Mouse (Mus musculus) embryonic facial prominence, embryonic 12.5 days (tissue): ENCODE results near the gene Gm10097. TPM values are rescaled to one million over a fixed set of nuclear protein-coding genes. Genes with fewer than 3 reads are reported as not detected.

Source experiments
- ATAC-seq: fragments of 200-750 bp; cut with Nextera tagmentation; 2 replicates; pipeline ENCODE4 v1.8.0; 2017; ENCODE audit not compliant: insufficient number of reproducible peaks, insufficient read depth, low FRiP score, low TSS enrichment
- H3K27ac ChIP-seq: fragments of 300-500 bp; sonication (generic); 2 replicates; pipeline ENCODE4 v1.5.1; 2016; ENCODE audit warnings: mild to moderate bottlenecking
- H3K27me3 ChIP-seq: fragments of 300-500 bp; sonication (generic); 2 replicates; pipeline ENCODE4 v1.6.1; 2016; ENCODE audit warnings: mild to moderate bottlenecking, moderate library complexity
- H3K36me3 ChIP-seq: fragments of 300-500 bp; sonication (generic); 2 replicates; pipeline ENCODE4 v1.6.1; 2016; ENCODE audit warnings: mild to moderate bottlenecking
- H3K4me1 ChIP-seq: fragments of 300-500 bp; sonication (generic); 2 replicates; pipeline ENCODE4 v1.6.1; 2016
- H3K4me2 ChIP-seq: fragments of 300-500 bp; sonication (generic); replicated peaks from 2 replicates; pipeline ENCODE4 v1.6.1; 2016; ENCODE audit warnings: mild to moderate bottlenecking, moderate library complexity
- H3K4me3 ChIP-seq: fragments of 300-500 bp; sonication (generic); 2 replicates; pipeline ENCODE4 v1.5.1; 2016; ENCODE audit warnings: mild to moderate bottlenecking
- H3K9ac ChIP-seq: fragments of 300-500 bp; sonication (generic); 2 replicates; pipeline ENCODE4 v1.6.1; 2016; ENCODE audit warnings: mild to moderate bottlenecking, moderate library complexity
- H3K9me3 ChIP-seq: fragments of 300-500 bp; sonication (generic); 2 replicates; pipeline ENCODE4 v1.6.1; 2016; ENCODE audit warnings: mild to moderate bottlenecking, moderate library complexity
- WGBS: fragments of 180-500 bp; shearing (Covaris S2); methylation state at CpG from one replicate; pipeline ENCODE4 v1.1.7; 2016; 5-methylcytosine and 5-hydroxymethylcytosine counted together
- polyA plus RNA-seq: library from polyadenylated mRNA; unstranded; fragments of >200 nt; fragmentation: Nextera tagmentation; extraction: Ambion mirVana; gene quantifications from 2 replicates; pipeline ENCODE4 v1.2.1, GENCODE M21; 2016

Gm10097 gene
- polyA plus RNA-seq = 0.17 and 0.20 TPM in 2 replicates

DNA sequence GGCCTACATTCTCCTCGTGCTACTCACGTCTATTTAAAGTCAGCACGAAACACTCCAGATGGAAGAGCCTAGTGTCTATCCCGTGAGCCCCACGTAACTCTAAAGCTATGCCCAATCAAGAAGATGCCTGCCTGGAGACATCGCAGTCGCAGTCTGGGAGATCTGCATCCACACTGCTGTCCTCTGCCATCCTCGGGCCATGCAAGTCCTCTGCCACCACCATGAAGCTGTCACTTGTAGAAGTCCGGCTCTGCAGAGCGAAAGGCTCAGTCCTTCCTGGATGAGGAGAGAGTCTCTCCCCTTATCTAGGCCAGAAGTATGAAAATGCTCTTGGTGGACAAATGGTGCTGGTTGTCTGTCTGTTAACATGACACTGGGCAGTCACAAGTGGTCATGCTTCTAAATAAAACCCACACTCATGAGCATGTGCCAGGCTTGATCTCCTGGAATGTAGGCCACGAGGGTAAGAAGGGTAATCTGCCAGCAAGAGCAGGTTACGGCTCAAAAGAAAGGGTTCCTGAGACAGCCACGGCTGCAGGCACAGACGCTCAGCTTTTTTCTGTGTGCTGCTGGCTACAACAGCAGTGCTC is at the start of gene Gm10097:
Gene Gm10097 (plus strand): TSS at position 517 of the 590 bp plus-strand sequence.
- WGBS = 83% methylated on average over 14 of the region's 14 CpGs
- Histone ChIP-seq H3K36me3 (no peaks in the 10 kb centered on the region), H3K27ac (no peak within 1 kb of the TSS), H3K9me3 (no peaks in the 10 kb centered on the region), H3K4me2 (no peak within 1 kb of the TSS), H3K27me3 (no peaks in the 10 kb centered on the region; the same call in 1 of the 2 replicates), H3K9ac (no peak within 1 kb of the TSS), H3K4me3 (no peak within 1 kb of the TSS), H3K4me1 (no peaks in the 10 kb centered on the region)
- ATAC-seq = no peak

DNA sequence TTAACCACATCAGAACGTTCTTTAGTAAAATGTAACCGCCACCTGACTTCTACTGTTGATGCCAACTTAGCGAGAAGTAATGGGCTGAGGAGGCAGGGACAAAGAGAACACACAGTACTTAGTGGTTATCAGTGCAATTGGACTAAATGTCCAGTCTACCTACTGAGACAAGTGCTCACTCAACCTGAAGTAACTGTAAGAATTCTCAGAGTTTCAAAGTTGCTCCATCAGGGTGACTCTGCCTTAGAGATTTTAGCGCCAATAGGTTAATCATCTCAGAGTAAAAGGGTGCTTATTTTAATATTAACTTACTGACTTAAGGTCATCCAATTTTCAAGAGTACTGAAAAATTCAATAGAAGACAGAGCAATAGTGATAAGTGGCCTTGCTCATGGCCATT is 43.1 kb upstream of the Gm10097 start:
- Histone ChIP-seq H3K27me3 (no peaks in the 10 kb centered on the region), H3K4me2 (no peak overlapping the region), H3K9ac (no peak overlapping the region), H3K36me3 (no peaks in the 10 kb centered on the region), H3K9me3 (no peaks in the 10 kb centered on the region), H3K4me1 (no peaks in the 10 kb centered on the region), H3K27ac (no peak overlapping the region), H3K4me3 (no peak overlapping the region)
- no peak for ATAC-seq
- WGBS = 88% methylated on average over 4 of the region's 4 CpGs

- 66% methylated on average over 1 of the region's 1 CpGs for WGBS
- no peak overlapping the region for H3K4me3 ChIP-seq
- H3K9me3 ChIP-seq = no peaks in the 10 kb centered on the region
- ATAC-seq = no peak
- no peak overlapping the region for H3K9ac ChIP-seq
- no peak overlapping the region for H3K4me2 ChIP-seq
- no peaks in the 10 kb centered on the region for H3K36me3 ChIP-seq
- no peak overlapping the region for H3K27ac ChIP-seq
- H3K4me1 ChIP-seq = no peaks in the 10 kb centered on the region
- no peaks in the 10 kb centered on the region for H3K27me3 ChIP-seq
Measured at GRCm38 (mm10) chr10:5027208-5027607, 41.8 kb upstream of the Gm10097 start.

GRCm38 (mm10) chr10:5028301-5028700 is 40.7 kb upstream of the Gm10097 start:
- Histone ChIP-seq H3K27me3 (no peaks in the 10 kb centered on the region), H3K36me3 (no peaks in the 10 kb centered on the region), H3K4me2 (no peak overlapping the region), H3K9me3 (no peaks in the 10 kb centered on the region), H3K9ac (no peak overlapping the region), H3K4me1 (no peaks in the 10 kb centered on the region), H3K27ac (no peak overlapping the region), H3K4me3 (no peak overlapping the region)
- ATAC-seq = no peak
- WGBS = 82% methylated on average over 9 of the region's 9 CpGs

DNA sequence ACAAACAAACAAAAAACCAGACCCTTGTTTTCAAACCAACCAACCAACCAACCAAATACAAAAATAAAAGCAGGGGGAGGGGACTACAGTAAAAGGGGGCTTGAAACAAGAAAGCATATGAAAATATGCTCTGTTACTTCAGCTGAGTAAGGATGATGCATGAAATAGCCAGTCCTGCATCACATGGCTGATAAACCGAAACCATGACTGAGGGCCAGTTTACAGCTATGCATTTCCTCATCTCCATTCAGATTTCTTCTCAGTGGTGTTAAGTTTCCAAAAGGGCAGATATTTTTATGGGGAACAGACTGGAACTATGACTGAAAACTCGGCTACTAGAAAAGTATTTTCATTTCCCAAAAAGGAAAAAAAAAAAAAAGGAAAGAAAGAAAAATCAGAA is 39.8 kb upstream of the Gm10097 start:
- H3K9me3 ChIP-seq = no peaks in the 10 kb centered on the region
- no peak overlapping the region for H3K9ac ChIP-seq
- WGBS = 67% methylated on average over 2 of the region's 2 CpGs
- no peak overlapping the region for H3K4me3 ChIP-seq
- ATAC-seq = no peak
- H3K27me3 ChIP-seq = no peaks in the 10 kb centered on the region
- H3K4me1 ChIP-seq = no peaks in the 10 kb centered on the region
- H3K27ac ChIP-seq = no peak overlapping the region
- no peak overlapping the region for H3K4me2 ChIP-seq
- H3K36me3 ChIP-seq = no peaks in the 10 kb centered on the region

DNA sequence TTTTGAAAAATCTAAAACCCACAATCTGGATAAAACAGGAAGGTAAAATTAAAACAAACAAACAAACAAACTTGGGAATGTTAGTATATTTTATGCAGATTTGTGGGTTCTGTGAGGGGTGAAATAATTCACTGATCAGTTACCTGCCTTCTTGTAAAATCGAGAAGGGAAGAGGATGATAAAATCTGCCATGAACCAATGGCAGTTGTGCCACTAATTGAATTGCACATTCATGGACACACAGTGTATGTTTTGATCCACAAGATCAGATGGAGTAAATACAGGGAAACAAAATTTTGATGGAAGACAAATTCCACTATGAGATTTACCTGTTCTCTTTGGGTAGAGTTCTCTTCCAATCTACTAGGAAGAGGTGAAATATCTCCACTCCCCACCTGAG is 39.1 kb upstream of the Gm10097 start:
- Histone ChIP-seq H3K36me3 (no peaks in the 10 kb centered on the region), H3K4me2 (no peak overlapping the region), H3K27ac (no peak overlapping the region), H3K9ac (no peak overlapping the region), H3K4me3 (no peak overlapping the region), H3K27me3 (no peaks in the 10 kb centered on the region), H3K9me3 (no peaks in the 10 kb centered on the region), H3K4me1 (no peaks in the 10 kb centered on the region)
- ATAC-seq = no peak
- WGBS = 74% methylated on average over 1 of the region's 1 CpGs

DNA sequence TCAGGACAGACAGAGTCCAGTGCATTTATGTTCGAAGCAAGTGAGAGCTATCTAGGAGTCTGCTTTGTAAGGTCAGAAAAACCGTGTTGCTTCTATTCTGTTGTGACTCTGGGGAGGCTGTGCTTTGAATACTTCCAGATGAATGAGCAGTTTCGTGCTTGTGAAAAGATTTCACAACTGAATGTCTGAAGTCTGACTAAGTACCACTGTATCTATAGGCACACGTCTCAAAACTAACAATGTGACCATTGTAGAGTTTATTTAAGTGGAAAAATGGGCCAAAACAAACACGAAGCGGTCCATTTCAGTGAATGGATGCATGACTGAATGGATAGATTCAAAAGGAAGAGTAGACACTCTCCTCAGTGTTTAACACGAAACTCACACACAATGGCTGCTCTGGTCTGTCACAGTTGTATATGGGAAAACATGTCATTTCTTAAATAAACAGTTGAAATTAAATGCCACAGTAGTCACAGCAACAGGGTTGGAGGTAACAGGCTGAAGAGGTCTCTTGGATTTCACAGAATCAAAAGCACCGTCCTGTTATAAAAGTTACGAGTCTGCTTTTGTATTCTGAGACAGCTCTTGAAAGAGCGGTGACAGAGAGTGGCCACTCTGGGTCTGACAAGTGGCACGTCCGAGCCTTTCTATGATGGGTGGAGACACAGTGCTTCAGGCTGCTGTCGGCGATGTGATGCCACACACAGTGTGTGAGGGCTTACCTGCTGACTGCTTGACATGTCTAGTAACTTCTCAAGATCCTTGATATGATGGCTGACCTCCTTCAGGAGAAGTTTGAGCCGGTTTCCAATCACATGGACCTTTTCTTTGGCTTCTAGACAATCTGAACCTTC is 36.6 kb upstream of the Gm10097 start:
- 74% methylated on average over 15 of the region's 15 CpGs for WGBS
- Histone ChIP-seq H3K36me3 (no peaks in the 10 kb centered on the region), H3K9me3 (no peaks in the 10 kb centered on the region), H3K4me1 (no peaks in the 10 kb centered on the region), H3K27me3 (no peaks in the 10 kb centered on the region), H3K4me3 (no peak overlapping the region), H3K9ac (no peak overlapping the region), H3K4me2 (no peak overlapping the region), H3K27ac (no peak overlapping the region)
- ATAC-seq = no peak

GRCm38 (mm10) chr10:5041254-5041653 is 27.7 kb upstream of the Gm10097 start:
- 73% methylated on average over 8 of the region's 8 CpGs for WGBS
- no peak overlapping the region for H3K27ac ChIP-seq
- no peaks in the 10 kb centered on the region for H3K4me1 ChIP-seq
- H3K36me3 ChIP-seq = peaks cover 19% of the 10 kb centered on the region
- no peak overlapping the region for H3K9ac ChIP-seq
- no peak overlapping the region for H3K4me3 ChIP-seq
- H3K9me3 ChIP-seq = no peaks in the 10 kb centered on the region
- no peaks in the 10 kb centered on the region for H3K27me3 ChIP-seq
- H3K4me2 ChIP-seq = no peak overlapping the region
- ATAC-seq = no peak

DNA sequence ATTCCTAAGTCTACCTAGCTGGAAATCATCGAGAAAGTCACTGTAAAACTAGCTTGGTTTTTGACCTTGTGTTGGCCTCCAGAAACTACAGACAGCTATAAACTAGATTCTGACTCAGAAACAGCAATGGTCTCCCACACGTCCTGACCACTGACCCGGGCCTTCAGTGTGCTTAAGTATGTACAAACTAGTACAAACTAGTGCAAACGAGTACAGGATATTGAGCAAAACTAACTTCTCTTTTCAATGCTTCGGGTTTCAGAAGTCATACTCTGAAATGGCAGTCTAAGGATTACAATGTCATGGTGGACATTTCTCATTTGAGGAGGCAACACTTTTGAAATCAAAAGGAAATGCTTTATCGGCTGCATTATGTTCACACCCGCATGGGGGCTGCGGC is 24.5 kb upstream of the Gm10097 start:
- no peak for ATAC-seq
- H3K4me3 ChIP-seq = no peak overlapping the region
- peaks cover 27% of the 10 kb centered on the region; the same call in 1 of the 2 replicates for H3K36me3 ChIP-seq
- WGBS = 86% methylated on average over 8 of the region's 8 CpGs
- H3K4me2 ChIP-seq = no peak overlapping the region
- no peak overlapping the region for H3K9ac ChIP-seq
- no peaks in the 10 kb centered on the region for H3K9me3 ChIP-seq
- H3K27ac ChIP-seq = no peak overlapping the region
- H3K4me1 ChIP-seq = no peaks in the 10 kb centered on the region
- H3K27me3 ChIP-seq = no peaks in the 10 kb centered on the region

DNA sequence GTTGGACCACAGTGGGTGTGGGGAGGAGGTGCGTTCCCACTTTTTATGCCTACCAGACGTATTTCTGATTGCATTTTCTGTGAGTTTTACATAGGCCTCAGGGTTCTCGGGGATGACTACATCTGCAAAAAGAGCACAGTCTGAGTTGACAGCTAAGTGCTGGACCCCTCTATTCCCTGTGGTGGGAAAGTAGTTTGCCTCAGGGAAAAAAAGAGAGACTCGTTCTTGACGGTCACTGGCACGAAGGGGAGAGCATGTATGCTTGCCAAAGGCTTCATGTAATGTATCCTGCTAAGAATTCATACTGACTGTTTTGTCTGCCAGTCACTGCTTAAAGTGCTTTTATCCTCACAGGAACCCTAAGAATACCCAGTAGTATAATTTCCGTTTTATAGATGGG is 23.8 kb upstream of the Gm10097 start:
- 76% methylated on average over 7 of the region's 7 CpGs for WGBS
- H3K9ac ChIP-seq = no peak overlapping the region

DNA sequence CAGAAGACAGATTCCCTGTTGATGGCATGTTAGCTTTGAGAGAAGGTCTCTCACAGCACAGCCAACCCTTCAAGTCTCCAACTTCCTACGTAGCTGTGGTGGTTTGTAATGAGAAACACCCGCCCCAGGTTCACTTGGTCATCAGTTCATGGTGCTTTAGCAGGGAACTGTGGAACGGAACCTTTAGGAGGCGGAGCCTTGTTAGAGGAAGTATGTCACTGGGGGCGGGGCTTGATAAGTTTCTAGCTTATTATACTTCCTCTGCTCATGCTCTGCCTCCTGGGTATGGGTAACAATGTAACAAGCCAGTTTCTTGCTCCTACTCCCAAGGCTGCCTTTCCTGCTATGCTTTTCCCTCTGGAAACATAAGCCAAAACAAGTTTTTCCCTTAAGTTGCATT is 23.3 kb upstream of the Gm10097 start:
- Histone ChIP-seq H3K36me3 (peaks cover 18% of the 10 kb centered on the region; the same call in 1 of the 2 replicates), H3K9me3 (no peaks in the 10 kb centered on the region), H3K27ac (no peak overlapping the region), H3K4me3 (no peak overlapping the region), H3K4me2 (no peak overlapping the region), H3K4me1 (no peaks in the 10 kb centered on the region), H3K27me3 (no peaks in the 10 kb centered on the region), H3K9ac (no peak overlapping the region)
- ATAC-seq = no peak
- 80% methylated on average over 5 of the region's 5 CpGs for WGBS

More for the DNA sequence above, 23.8 kb upstream of the Gm10097 start:
- Histone ChIP-seq H3K4me3 (no peak overlapping the region), H3K36me3 (peaks cover 23% of the 10 kb centered on the region; the same call in 1 of the 2 replicates), H3K27me3 (no peaks in the 10 kb centered on the region), H3K9me3 (no peaks in the 10 kb centered on the region), H3K27ac (no peak overlapping the region), H3K4me2 (no peak overlapping the region), H3K4me1 (no peaks in the 10 kb centered on the region)
- no peak for ATAC-seq

DNA sequence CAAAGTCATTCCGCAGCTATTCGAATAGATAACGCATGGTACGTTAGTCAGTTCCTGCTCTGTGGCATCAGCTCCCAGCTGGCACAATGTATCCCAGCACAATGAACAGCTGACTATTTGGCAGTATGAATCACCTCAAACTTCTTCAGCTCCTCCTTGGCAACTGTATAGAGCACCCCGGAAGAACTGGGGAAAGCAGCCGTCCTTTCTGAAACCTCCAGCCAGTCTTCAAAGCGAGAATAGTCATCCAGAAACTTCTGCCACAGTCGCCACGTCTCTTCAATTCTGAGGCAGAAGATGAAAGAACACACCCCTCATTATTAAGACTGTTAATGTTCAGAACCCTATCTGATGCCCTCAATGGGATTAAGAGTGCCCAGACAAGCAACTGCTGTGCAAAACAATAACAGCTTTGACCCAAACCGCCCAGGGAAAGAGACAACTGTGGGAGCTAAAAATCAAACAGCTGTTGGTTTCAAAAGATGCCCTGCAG is 12.7 kb upstream of the Gm10097 start:
- Histone ChIP-seq H3K27ac (no peak overlapping the region), H3K4me2 (no peak overlapping the region), H3K4me3 (no peak overlapping the region), H3K9me3 (no peaks in the 10 kb centered on the region), H3K27me3 (no peaks in the 10 kb centered on the region), H3K4me1 (no peaks in the 10 kb centered on the region), H3K9ac (no peak overlapping the region), H3K36me3 (0 out of 2 replicates have a peak, but pooled peaks cover 4% of the 10 kb centered on the region)
- WGBS = 70% methylated on average over 10 of the region's 10 CpGs
- no peak for ATAC-seq
